Mouse (Mus musculus) left cerebral cortex, adult 2 months (tissue): ENCODE results near the gene Slfn14. TPM values are rescaled to one million over a fixed set of nuclear protein-coding genes. Genes with fewer than 3 reads are reported as not detected.
A peak's percentile ranks its signal among the peaks of the same experiment; 100 is the strongest.

Experiments used
- DNase-seq, 2 experiments: peaks; one replicate each; pipeline ENCODE4 v3.0.0; 2021 to 2022; ENCODE audit warnings: low spot score in 2 of 2, mixed read lengths in 1 of 2; ENCODE audit errors: extremely low spot score in 1 of 2
- H3K27ac ChIP-seq: fragments of 200-600 bp; 2 replicates; pipeline ENCODE4 v1.8.1; 2022
- H3K4me3 ChIP-seq: fragments of 200-600 bp; 2 replicates; pipeline ENCODE4 v1.8.1; 2022
- CTCF ChIP-seq: fragments of 200-600 bp; IDR thresholded peaks from 2 replicates; pipeline ENCODE4 v1.8.1; 2022; ENCODE audit warnings: antibody characterized with exemption, mild to moderate bottlenecking, moderate library complexity
- intact Hi-C: fragments of 180-260 bp; cut with DNase I; formaldehyde crosslinking; loops from one replicate; pipeline ENCODE4 v1.15.1; 2025
- total RNA-seq, 2 experiments: library from RNA; stranded (reverse); gene quantifications; 2 replicates each; pipeline ENCODE4 v1.2.3; 2021

Slfn14 gene
- total RNA-seq, 2 experiments from 2014 or later = not detected

DNA sequence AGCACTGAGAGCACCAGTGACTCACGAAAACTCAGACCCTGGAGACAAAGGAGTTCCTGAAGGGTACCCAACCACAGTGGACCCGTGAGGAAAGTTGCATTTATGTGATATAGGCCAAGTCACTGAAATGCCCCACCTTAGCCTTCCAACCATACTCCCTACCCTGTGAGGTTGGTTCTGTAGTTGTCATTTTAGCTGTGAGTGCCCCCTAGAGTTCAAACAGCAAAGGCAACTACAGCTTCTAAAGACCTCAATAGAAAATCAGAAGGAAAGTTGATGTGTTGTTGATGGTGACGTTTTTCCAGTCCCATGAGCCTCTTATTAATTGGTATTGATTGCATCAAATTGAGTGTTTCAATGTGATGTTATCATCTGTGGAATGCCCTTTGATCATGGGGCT is 55.6 kb downstream of the Slfn14 start:
- peak; percentile 42 for TF ChIP-seq CTCF
- no peak overlapping the region for H3K4me3 ChIP-seq
- no peak for DNase-seq
- no peak overlapping the region for H3K27ac ChIP-seq
- intact Hi-C loops = no loop called here

DNA sequence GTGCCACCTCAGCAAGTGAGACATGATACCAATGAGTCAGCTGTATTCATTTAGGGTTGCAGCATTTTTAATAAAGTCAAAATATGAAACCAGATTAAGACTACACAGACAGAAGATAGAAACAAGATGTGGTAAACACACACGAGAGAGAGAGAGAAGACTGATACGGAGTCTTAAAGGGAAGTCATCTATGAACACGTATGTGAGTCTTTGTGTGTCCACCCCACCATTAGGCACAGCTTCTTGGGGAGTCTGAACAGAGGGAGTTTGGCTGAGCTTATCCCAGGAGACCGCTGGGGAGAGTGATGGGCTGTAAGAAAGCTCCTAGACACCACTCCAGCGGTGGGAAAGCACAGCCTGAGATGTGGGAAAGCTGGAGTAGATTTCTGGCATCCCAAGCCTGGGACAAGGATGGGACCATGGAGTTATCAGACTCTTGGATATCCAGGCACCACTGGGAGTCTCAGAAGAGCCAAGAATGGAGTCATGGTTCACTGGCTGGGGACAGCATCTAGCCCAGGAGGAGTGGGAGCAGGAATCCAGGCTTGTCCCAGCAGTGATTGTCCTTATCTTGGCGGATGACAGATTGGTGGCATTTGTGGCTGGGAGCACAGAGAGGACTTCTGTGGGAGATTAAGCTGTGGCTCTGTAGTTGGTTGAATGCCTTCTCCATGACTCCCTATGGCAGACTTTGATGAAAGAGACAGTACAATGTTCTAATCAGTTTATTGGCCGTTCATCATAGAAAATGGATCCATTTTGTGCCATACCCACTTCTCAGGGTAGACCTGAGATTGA is 58.4 kb downstream of the Slfn14 start:
- no peak for DNase-seq
- Histone ChIP-seq H3K4me3 (no peak overlapping the region), H3K27ac (no peak overlapping the region)
- no peak for TF ChIP-seq CTCF
- intact Hi-C loops = no loop called here

GRCm38 (mm10) chr11:83225371-83225960 is 61.1 kb downstream of the Slfn14 start:
- intact Hi-C loops = no loop called here
- Histone ChIP-seq H3K4me3 (no peak overlapping the region), H3K27ac (no peak overlapping the region)
- TF ChIP-seq CTCF = no peak
- DNase-seq = no peak

Other genes starting within 250 kb of the Slfn14 start
- gene Slfn2, start 221.6 kb downstream of the Slfn14 start, total RNA-seq = 1 to 10 TPM; 1.1 to 1.6 TPM
- not detected for gene Slfn1, start 169.9 kb downstream of the Slfn14 start, total RNA-seq
- under 1 TPM in 1 of 2 experiments, not detected in 1; 0.11 TPM for gene Slfn4, start 111.5 kb downstream of the Slfn14 start, total RNA-seq
- under 1 TPM; 0.18 to 0.68 TPM for gene Slfn3, start 95.4 kb downstream of the Slfn14 start, total RNA-seq
- 100 to 1,000 TPM; 281 to 296 TPM for gene Ap2b1, start 12.3 kb upstream of the Slfn14 start, total RNA-seq
- 10 to 100 TPM in 1 of 2 experiments, 1 to 10 TPM in 1; 9.4 to 13.9 TPM for gene Pex12, start 15.9 kb upstream of the Slfn14 start, total RNA-seq
- 100 to 1,000 TPM; 237 to 267 TPM for gene Rasl10b, start 122.4 kb upstream of the Slfn14 start, total RNA-seq
- gene Gas2l2, start 142.7 kb upstream of the Slfn14 start, total RNA-seq = not detected
- gene 1700020L24Rik, start 151.0 kb upstream of the Slfn14 start, total RNA-seq = not detected
- gene Mmp28, start 176.3 kb upstream of the Slfn14 start, total RNA-seq = 1 to 10 TPM; 3.8 to 3.9 TPM
- 10 to 100 TPM; 71.9 to 74.1 TPM for gene Taf15, start 186.4 kb upstream of the Slfn14 start, total RNA-seq
- not detected for gene Heatr9, start 235.4 kb upstream of the Slfn14 start, total RNA-seq
- gene Ccl5, start 243.8 kb upstream of the Slfn14 start, total RNA-seq = not detected